Mouse (Mus musculus) embryonic facial prominence, embryonic 10.5 days (tissue): ENCODE results near the gene Egflam. TPM values are rescaled to one million over a fixed set of nuclear protein-coding genes. Genes with fewer than 3 reads are reported as not detected.
A peak's percentile ranks its signal among the peaks of the same experiment; 100 is the strongest.

Source experiments
- DNase-seq: peaks from one replicate; pipeline ENCODE4 v3.0.0-alpha.2; 2017; ENCODE audit warnings: low spot score
- H3K27ac ChIP-seq: fragments of 300-500 bp; sonication (generic); replicated peaks from 2 replicates; pipeline ENCODE4 v1.5.1; 2016; ENCODE audit warnings: mild to moderate bottlenecking
- H3K27me3 ChIP-seq: fragments of 300-500 bp; sonication (generic); replicated peaks from 2 replicates; pipeline ENCODE4 v1.6.1; 2016; ENCODE audit warnings: low read depth, mild to moderate bottlenecking; ENCODE audit not compliant: poor library complexity, severe bottlenecking
- H3K36me3 ChIP-seq: fragments of 300-500 bp; sonication (generic); replicated peaks from 2 replicates; pipeline ENCODE4 v1.6.1; 2016; ENCODE audit warnings: mild to moderate bottlenecking, moderate library complexity
- H3K4me1 ChIP-seq: fragments of 300-500 bp; sonication (generic); 2 replicates; pipeline ENCODE4 v1.6.1; 2016
- H3K4me3 ChIP-seq: fragments of 300-500 bp; sonication (generic); 2 replicates; pipeline ENCODE4 v1.5.1; 2016; ENCODE audit warnings: mild to moderate bottlenecking, moderate library complexity
- H3K9me3 ChIP-seq: fragments of 300-500 bp; sonication (generic); 2 replicates; pipeline ENCODE4 v1.6.1; 2016; ENCODE audit warnings: mild to moderate bottlenecking
- WGBS: fragments of 180-500 bp; shearing (Covaris S2); methylation state at CpG from one replicate; pipeline ENCODE4 v1.1.7; 2016; 5-methylcytosine and 5-hydroxymethylcytosine counted together
- polyA plus RNA-seq: library from polyadenylated mRNA; unstranded; fragments of >200 nt; fragmentation: Nextera tagmentation; extraction: Ambion mirVana; gene quantifications from 2 replicates; pipeline ENCODE4 v1.2.1, GENCODE M21; 2016

Egflam gene
- polyA plus RNA-seq, 1 experiment from 2014 or later = 11.8 TPM

DNA sequence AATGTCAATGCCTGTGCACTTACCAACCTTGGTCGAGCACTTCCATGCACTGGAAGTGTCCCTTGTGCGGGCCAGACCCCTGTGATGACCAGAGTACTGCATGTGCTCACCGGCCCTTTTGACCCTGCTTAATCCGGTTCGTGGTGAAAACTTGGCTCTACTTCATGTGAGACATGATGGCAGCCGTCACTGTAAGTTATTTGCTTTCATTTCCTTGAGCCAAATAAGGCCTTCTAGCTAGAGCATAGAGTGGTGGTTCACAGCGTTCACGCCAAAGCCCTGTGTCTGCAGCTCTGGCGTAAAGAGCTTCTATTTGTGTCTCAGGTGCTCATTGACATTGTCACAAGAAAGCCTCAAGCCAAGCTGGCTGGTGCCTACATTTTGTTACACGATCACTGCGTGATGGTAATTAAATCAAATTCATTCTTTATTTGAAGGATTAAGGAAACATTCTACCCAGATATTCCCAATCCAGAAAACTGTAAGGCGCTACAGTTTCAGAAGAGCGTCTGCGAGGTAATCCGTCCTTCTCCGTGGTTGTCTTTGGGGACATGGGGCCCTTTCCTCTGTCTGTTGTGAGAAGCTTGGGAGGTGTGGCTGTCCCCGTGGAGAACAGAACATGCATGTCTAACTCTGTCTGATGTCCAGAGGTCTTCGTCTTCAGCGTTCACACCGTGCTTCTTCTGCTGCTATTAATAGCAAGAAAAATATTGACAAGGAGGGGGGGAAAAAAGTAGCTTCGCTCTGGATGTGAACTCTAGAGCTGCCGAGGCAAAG lies 208.3 kb downstream of the Egflam start:
- Histone ChIP-seq H3K9me3 (no peaks in the 10 kb centered on the region), H3K27me3 (no peaks in the 10 kb centered on the region), H3K36me3 (peaks cover 52% of the 10 kb centered on the region), H3K4me1 (peaks cover 24% of the 10 kb centered on the region), H3K27ac (no peak overlapping the region; the same call in 1 of the 2 replicates), H3K4me3 (no peak overlapping the region)
- DNase-seq = no peak
- 90% methylated on average over 22 of the region's 22 CpGs for WGBS

DNA sequence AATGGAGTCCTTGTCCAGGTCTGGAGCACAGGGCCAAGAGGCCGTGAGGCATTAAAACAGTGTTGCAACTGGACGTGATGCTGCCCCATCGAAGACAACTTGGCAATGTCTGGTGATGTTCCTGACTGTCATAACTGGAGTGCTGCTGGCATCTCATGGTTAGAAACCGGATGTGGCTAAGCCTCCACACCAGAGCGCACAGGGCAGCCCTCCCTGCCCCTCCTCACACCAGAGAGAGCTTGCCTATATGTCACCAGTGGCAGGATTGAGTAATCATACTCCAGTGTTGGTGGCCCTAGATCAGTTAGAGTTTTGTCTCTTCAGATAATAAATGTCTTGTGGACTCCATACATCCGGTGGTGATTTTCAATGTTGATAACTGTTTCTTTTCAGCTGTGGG lies 210.5 kb downstream of the Egflam start:
- Histone ChIP-seq H3K4me3 (no peak overlapping the region), H3K4me1 (peaks cover 2% of the 10 kb centered on the region), H3K27ac (no peak overlapping the region), H3K9me3 (no peaks in the 10 kb centered on the region), H3K36me3 (peaks cover 63% of the 10 kb centered on the region), H3K27me3 (no peaks in the 10 kb centered on the region)
- WGBS = 88% methylated on average over 6 of the region's 6 CpGs
- DNase-seq = no peak

DNA sequence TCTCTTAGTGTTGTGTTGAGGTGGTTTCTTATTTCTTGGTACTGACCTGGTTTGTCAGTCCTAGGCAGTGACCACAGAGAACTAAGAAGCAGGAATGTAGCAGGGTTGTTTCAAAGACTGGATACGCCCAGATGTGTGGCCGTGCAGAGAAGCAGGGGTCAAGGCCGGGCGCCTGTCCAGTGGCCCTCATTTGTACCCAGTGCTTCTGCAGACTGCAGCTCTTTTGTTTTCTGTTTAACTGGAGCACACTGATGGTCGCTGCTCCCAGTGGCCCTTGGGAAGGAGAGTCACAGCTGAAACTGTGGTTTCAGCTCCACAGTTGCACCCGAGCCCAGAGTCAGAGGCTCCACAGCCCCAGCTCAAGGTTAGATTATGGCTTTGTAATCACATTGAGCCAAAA lies 217.6 kb downstream of the Egflam start:
- Histone ChIP-seq H3K27me3 (no peaks in the 10 kb centered on the region), H3K27ac (no peak overlapping the region; the same call in 1 of the 2 replicates), H3K36me3 (peaks cover 44% of the 10 kb centered on the region), H3K4me3 (no peak overlapping the region), H3K4me1 (peaks cover 7% of the 10 kb centered on the region), H3K9me3 (no peaks in the 10 kb centered on the region)
- DNase-seq = no peak
- 42% methylated on average over 6 of the region's 6 CpGs for WGBS

DNA sequence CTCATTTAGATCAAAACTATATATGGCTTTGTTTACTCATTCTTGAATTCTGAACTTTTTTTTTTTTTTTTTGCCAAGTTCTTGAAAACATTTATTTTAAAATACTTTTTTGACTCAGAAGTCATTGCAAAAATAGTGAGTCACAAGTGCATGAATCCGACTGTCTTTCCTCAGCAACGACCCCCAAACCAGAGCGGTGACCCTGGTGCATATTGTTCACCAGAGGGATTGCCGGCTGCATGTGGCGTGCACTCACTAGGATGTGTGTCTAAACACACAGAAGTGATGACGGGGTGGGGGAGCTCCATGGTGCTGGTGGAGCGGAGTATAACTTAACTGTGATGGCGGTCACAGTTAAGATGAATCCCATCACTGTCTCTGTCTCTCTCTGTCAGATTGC lies 224.4 kb downstream of the Egflam start:
- Histone ChIP-seq H3K36me3 (peaks cover 18% of the 10 kb centered on the region; the same call in 1 of the 2 replicates), H3K4me1 (peaks cover 3% of the 10 kb centered on the region; the same call in 1 of the 2 replicates), H3K9me3 (no peaks in the 10 kb centered on the region), H3K27me3 (no peaks in the 10 kb centered on the region), H3K27ac (no peak overlapping the region), H3K4me3 (no peak overlapping the region)
- 87% methylated on average over 8 of the region's 8 CpGs for WGBS
- DNase-seq = no peak

DNA sequence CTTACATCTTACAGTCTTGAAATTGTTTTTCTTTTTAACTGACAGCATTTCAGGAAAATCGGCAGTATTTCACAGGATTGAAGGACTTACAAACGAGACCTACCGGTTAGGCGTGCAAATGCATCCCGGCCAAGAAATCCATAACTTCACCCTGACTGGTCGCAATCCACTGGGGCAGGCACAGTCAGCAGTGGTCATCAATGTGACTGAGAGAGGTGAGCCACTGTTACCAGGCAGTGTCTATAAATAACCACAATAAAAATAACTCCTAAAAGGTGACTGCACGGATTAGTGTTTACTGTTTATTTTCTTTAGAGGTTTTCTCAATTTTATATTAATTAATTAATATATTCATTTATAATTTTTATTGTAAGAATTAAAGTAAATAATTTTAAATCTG lies 224.8 kb downstream of the Egflam start:
- DNase-seq = no peak
- Histone ChIP-seq H3K4me1 (peaks cover 5% of the 10 kb centered on the region), H3K27ac (no peak overlapping the region), H3K4me3 (no peak overlapping the region), H3K9me3 (no peaks in the 10 kb centered on the region), H3K36me3 (peaks cover 17% of the 10 kb centered on the region; the same call in 1 of the 2 replicates), H3K27me3 (no peaks in the 10 kb centered on the region)
- 88% methylated on average over 7 of the region's 7 CpGs for WGBS

DNA sequence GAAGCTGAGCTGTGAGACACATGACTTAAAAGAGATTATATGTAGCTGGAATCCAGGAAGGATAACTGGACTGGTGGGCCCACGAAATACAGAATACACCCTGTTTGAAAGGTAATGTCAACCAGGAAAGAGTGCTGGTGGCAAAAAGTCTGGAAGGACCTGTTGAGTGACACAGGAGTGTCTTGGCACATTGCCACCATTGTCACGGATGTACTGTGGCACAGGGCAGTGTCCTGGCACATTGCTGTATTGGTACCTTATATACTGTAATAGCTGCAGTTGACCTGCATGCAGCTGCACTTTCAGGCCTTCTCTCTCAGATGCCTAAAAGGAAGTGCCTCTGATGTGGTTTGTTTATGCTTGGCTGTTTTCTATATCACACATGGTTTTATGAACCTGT lies 225.3 kb downstream of the Egflam start:
- Histone ChIP-seq H3K4me1 (peaks cover 9% of the 10 kb centered on the region), H3K4me3 (no peak overlapping the region), H3K27ac (no peak overlapping the region), H3K27me3 (no peaks in the 10 kb centered on the region), H3K36me3 (peaks cover 17% of the 10 kb centered on the region; the same call in 1 of the 2 replicates), H3K9me3 (no peaks in the 10 kb centered on the region)
- no peak for DNase-seq
- 82% methylated on average over 2 of the region's 2 CpGs for WGBS

DNA sequence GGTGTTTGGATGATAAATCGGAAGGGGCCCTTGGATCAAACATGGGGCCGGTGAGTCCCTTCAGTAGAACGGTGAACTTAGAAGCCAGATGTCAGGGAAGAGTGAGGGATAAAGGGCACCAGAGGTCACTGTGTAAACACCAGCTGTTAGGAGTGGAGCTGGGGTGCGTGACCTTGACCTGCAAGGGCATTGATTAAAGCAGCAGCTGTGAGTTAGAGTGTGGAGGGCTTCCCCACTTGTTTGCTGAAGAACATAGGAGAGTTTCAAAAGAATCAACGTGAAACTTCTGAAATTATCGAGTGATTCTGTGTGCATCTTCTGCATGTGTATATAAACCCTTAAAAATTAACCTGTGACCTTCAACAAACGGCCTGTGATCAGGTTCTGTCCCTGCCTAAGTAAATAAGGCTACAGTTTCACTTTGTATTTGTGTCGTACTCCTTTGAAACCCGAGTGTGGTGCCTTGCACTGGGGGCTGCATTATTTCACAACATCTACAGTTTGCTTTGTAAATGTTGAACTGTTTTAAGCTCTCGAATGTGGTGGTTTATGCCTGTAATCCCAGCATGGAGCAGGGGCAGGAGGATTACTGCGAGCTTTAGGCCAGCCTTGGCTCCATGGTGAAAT lies 230.2 kb downstream of the Egflam start:
- WGBS = 38% methylated on average over 11 of the region's 11 CpGs
- H3K36me3 ChIP-seq = peaks cover 21% of the 10 kb centered on the region
- H3K27ac ChIP-seq = no peak overlapping the region; the same call in 1 of the 2 replicates
- DNase-seq = peak; percentile 44
- H3K9me3 ChIP-seq = no peaks in the 10 kb centered on the region
- no peaks in the 10 kb centered on the region for H3K27me3 ChIP-seq
- no peak overlapping the region for H3K4me3 ChIP-seq
- H3K4me1 ChIP-seq = peaks cover 33% of the 10 kb centered on the region

DNA sequence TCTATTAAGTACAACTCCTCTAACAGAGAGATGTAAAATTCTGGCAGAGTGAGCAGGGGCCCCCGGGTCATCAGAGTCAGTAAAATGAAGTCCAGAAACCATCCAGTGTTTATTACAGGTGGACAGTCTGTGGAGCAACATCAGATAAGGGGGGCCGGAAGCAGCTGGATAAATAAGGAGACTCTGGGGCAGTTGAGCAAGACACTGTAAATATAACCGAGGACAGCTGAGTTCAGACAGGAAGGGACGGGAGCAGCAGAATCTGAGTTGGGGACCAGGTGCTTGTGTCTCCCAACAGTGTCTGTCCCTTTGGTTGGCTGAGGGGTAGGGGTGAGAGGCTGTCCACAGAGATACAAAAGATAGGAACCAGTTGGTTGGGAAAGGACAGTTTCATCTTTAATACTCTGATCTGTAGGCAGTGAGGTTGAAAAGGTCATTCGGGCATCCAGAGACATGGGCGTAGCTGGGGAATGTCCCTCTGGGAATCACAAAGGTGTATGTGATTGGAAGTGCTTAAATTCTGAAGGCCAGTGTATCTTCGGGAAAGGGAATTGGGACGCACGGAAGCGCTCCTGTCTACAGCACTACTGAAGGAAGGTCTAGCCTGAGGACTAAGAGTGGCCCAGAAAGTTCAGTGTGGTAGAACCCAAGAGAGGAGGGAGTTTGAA lies 230.8 kb downstream of the Egflam start:
- Histone ChIP-seq H3K4me1 (peaks cover 33% of the 10 kb centered on the region), H3K36me3 (peaks cover 21% of the 10 kb centered on the region), H3K4me3 (no peak overlapping the region), H3K27me3 (no peaks in the 10 kb centered on the region), H3K27ac (no peak overlapping the region), H3K9me3 (no peaks in the 10 kb centered on the region)
- WGBS = 80% methylated on average over 10 of the region's 10 CpGs
- DNase-seq = no peak

DNA sequence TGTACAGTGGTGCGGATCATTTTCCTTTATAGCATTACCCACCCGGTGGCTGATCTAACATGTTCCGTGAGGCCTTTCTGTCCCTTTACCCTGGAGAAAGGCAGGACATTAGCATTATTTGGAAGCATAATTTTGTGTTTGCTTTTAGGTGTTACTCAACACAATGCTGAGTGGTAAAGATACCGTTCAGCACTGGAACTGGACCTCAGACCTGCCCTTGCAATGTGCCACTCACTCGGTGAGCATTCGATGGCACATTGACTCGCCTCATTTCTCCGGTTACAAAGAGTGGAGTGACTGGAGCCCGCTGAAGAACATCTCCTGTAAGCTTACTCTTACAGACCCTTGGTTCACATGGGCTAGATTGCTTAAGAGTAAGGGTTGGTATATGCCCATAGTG lies 231.5 kb downstream of the Egflam start:
- H3K4me1 ChIP-seq = peaks cover 32% of the 10 kb centered on the region
- 90% methylated on average over 9 of the region's 9 CpGs for WGBS
- DNase-seq = no peak

DNA sequence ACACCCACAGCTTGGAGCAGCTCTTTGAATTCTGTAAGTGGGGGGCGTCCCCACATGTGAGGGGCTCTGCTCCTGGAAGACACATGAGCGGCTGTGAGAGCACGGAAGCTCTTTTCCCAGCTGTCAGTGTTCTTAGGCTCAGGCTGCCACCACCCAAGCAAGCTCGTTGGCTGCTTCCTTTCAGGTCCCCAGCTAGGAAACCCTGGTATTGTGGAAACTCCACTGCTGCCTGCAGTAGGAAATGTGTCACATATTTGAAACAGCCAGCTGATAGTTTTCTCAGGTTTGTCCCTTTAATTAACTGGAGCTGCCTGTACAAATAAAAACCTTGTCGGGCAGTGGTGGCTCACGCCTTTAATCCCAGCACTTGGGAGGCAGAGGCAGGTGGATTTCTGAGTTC lies 234.3 kb downstream of the Egflam start:
- H3K27me3 ChIP-seq = no peaks in the 10 kb centered on the region
- no peak for DNase-seq
- no peaks in the 10 kb centered on the region for H3K9me3 ChIP-seq
- H3K36me3 ChIP-seq = peaks cover 27% of the 10 kb centered on the region
- H3K4me3 ChIP-seq = no peak overlapping the region
- H3K27ac ChIP-seq = no peak overlapping the region
- WGBS = 79% methylated on average over 6 of the region's 6 CpGs
- peaks cover 30% of the 10 kb centered on the region for H3K4me1 ChIP-seq

More for the DNA sequence above, 231.5 kb downstream of the Egflam start:
- Histone ChIP-seq H3K4me3 (no peak overlapping the region), H3K9me3 (no peaks in the 10 kb centered on the region), H3K27ac (no peak overlapping the region), H3K27me3 (no peaks in the 10 kb centered on the region), H3K36me3 (peaks cover 21% of the 10 kb centered on the region)

DNA sequence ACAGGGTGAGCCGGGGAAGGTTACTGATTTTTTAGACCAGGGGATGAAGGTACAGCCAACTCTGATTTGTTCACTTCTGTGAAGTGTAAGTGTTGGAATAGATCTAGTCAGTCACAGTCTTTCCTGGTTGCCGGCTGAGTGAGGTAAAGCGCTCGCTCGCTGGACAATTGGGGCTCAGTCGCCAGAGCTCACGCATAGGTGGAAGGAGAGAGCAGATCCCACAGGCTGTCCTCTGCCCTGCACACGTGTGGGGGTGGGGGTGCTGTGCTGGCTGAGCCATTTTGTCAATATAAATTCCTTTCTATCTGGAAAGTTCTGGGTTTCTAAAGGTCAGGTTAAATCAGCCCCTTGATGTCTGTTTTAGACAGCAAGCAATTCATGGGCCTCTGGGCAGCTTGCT lies 237.9 kb downstream of the Egflam start:
- whole genome bisulfite sequencing = 88% methylated on average over 8 of the region's 8 CpGs
- Histone ChIP-seq H3K36me3 (peaks cover 37% of the 10 kb centered on the region), H3K9me3 (no peaks in the 10 kb centered on the region), H3K4me1 (no peaks in the 10 kb centered on the region; the same call in 1 of the 2 replicates), H3K4me3 (no peak overlapping the region), H3K27ac (no peak overlapping the region), H3K27me3 (no peaks in the 10 kb centered on the region)
- no peak for DNase-seq

DNA sequence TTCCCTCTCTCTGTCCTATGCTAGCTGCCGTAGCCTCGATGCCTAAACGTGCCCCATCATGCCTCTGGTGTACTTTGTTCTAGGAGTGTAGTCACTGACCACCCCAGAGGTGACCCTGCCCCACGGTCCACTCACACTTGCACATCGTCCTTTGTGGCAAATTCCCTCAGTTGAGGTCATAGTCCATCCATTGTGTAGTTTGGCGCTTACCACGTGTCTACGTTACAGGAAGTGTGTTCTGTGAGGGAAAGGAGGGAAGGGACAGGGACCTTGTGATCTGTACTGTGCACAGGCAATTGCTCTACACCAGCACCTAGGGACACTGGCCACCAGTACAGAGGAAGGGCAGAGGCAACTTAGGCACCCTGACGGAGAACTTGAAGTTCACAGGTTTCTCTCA lies 238.3 kb downstream of the Egflam start:
- DNase-seq = no peak
- H3K9me3 ChIP-seq = no peaks in the 10 kb centered on the region
- H3K27me3 ChIP-seq = no peaks in the 10 kb centered on the region
- no peak overlapping the region for H3K27ac ChIP-seq
- H3K4me3 ChIP-seq = no peak overlapping the region
- peaks cover 35% of the 10 kb centered on the region for H3K36me3 ChIP-seq
- WGBS = 91% methylated on average over 9 of the region's 9 CpGs
- no peaks in the 10 kb centered on the region for H3K4me1 ChIP-seq
